Mouse (Mus musculus): ENCODE results near the gene Pias1.

DNA sequence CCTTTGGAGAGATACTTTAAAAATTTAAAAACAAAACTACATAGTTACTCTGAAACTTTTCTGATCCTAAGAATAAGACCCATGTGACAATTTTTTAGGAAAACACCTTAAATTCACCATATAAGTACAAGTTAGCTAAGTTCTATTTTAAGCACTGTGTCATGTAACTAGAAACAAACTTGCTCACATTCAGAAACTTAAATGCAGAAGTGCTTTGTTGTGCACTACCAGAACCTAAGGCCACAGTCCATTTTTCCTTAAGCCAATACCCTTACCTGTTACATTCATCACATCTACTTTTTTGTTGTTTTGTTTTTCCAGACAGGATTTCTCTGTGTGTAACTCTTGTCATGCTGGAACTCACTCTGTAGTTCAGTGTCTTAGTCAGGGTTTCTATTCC, 17.4 kb downstream of the Pias1 start:
- TF ChIP-seq POLR2A (IDR thresholded peaks at IDR 0.05; ENCODE audit: insufficient read depth, low read depth, low read length) (no peak), CTCF (IDR thresholded peaks at IDR 0.05; ENCODE audit: insufficient read depth, low read depth, low read length) (no peak)
